Mouse (Mus musculus): Measurements from ENCODE around the gene Tgfb2. TPM values are rescaled to one million over a fixed set of nuclear protein-coding genes. Genes with fewer than 3 reads are reported as not detected.
A peak's percentile ranks its signal among the peaks of the same experiment; 100 is the strongest.

The Tgfb2 gene
- 4.1 and 6.7 TPM in 2 replicates for polyA plus RNA-seq (2016; fragmentation: Nextera tagmentation; extraction: Ambion mirVana)

DNA sequence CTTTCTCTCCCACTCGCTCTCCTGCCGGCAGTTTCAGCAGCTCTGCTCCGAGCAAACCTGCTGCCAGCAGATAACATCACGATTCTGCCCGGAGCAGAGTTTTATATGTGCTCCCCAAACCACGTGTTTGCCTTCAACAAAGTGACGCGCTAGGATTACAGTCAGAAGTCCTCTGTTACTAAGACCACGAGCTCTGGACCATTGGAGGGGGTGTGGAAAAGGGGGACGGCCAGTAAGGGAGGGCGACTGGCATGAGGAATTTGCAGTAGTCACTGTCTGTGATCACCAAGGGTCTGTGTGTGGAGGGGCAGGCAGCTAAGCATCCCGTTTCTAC lies at the start of gene Tgfb2:
Tgfb2 (minus strand) TSS at position 75 of the 334 bp plus-strand sequence.
- Histone ChIP-seq H3K36me3 (no peaks in the 10 kb centered on the region), H3K9ac (peak within 1 kb of the TSS; percentile 41), H3K27ac (no peak within 1 kb of the TSS), H3K4me3 (peak within 1 kb of the TSS; percentile 57), H3K27me3 (replicated peaks) (peaks cover 59% of the 10 kb centered on the region), H3K4me1 (peaks cover 19% of the 10 kb centered on the region), H3K4me2 (peak within 1 kb of the TSS; percentile 72), H3K9me3 (replicated peaks) (no peaks in the 10 kb centered on the region)
- peak; percentile 28; the same call in 1 of the 2 replicates for ATAC-seq
- 3% methylated on average over 12 of the region's 12 CpGs for WGBS (ENCODE audit: insufficient replicate concordance)

DNA sequence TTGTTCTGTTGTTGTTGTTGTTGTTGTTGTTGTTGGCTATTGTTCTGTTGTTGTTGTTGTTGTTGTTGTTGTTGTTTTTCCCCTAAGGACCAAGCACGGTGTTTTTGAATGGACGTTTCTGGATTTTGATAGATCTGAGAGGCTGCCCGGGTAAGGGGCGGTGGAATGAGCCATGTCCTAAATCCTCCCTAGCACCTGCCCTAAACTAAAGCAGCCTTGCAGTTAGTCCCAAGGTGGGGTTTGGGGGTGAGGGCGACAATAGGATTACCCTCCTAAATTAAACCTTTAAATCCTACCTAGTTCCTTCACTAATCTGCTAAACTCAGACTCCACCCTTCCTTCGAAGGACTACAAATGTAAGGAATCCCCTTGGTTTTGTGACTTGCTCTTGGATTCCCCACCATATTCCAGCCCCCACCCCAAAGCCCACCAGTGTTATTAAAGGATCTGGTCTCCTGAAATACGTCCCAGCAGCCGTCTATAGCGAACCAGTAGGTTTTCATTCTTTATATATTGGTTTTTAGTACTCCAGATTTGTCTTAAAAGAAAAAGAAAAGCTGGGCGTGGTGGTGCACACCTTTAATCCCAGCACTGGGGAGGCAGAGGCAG lies 44.0 kb upstream of the Tgfb2 start:
- peak; percentile 68 for ATAC-seq
- 28% methylated on average over 10 of the region's 10 CpGs for WGBS (ENCODE audit: insufficient replicate concordance)
- H3K9ac ChIP-seq = peak overlapping the region; percentile 81

DNA sequence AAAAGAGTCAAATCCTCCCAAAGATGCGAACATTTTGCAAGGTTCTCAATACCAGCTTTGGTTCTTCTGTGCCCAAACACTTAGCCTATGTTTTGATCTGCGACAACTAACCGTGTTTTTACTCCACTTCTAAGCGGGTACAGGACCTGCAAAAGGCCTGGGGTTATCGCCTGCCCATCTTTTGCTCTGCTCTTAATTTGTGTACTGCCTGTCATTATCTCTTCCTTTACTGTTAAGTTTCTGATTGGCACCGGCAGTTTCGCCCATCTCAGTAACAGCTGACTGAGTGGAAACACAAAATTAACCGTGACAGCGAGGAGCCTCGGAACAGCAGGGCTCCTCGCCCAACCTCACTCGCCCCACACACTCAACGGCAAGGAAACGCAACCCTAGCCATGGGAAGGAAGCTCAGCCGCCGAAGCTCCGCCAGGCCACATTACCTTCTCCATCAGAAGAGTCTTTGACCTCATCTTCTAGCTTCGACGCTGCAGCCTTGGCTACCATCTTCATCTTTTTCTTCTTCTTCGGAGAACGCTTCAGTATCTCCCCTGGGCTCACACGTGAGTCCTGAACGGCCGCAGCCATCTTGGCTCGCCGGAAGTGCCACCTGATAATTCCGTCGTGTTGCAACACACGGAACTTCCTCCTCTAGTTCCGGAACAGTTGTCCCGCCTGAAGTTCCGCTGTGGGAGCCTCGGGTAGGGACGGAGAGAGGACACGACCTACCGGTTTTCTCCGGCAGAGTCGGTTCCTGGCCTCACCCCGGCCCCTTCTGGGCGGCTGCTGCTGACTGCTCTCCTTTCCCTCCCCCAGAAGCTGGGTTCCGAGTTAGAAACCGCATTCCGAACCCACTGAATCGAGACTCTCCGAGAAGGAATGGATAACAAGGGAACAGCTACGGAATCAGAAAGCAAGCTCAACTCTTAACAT lies 43.2 kb upstream of the Tgfb2 start, which contains the start of gene Rrp15:
Rrp15 (minus strand) TSS at position 635 of the 930 bp plus-strand sequence.
- peak within 1 kb of the TSS; percentile 79 for H3K4me2 ChIP-seq
- peak; percentile 92 for ATAC-seq
- H3K36me3 ChIP-seq = peaks cover 11% of the 10 kb centered on the region; the same call in 1 of the 2 replicates
- peaks cover 28% of the 10 kb centered on the region for H3K4me1 ChIP-seq
- peak within 1 kb of the TSS; percentile 81 for H3K4me3 ChIP-seq
- H3K27me3 ChIP-seq (replicated peaks) = no peaks in the 10 kb centered on the region
- H3K9me3 ChIP-seq (replicated peaks) = no peaks in the 10 kb centered on the region
- peak within 1 kb of the TSS; percentile 80 for H3K27ac ChIP-seq
- H3K9ac ChIP-seq = peak within 1 kb of the TSS; percentile 81
- WGBS (ENCODE audit: insufficient replicate concordance) = under 1% methylated on average over 46 of the region's 46 CpGs

More for the DNA sequence above, 44.0 kb upstream of the Tgfb2 start:
- Histone ChIP-seq H3K9me3 (replicated peaks) (no peaks in the 10 kb centered on the region), H3K27me3 (replicated peaks) (no peaks in the 10 kb centered on the region), H3K36me3 (peaks cover 11% of the 10 kb centered on the region; the same call in 1 of the 2 replicates), H3K4me1 (peaks cover 28% of the 10 kb centered on the region), H3K4me2 (peak overlapping the region; percentile 79), H3K27ac (peak overlapping the region; percentile 80), H3K4me3 (peak overlapping the region; percentile 81)

DNA sequence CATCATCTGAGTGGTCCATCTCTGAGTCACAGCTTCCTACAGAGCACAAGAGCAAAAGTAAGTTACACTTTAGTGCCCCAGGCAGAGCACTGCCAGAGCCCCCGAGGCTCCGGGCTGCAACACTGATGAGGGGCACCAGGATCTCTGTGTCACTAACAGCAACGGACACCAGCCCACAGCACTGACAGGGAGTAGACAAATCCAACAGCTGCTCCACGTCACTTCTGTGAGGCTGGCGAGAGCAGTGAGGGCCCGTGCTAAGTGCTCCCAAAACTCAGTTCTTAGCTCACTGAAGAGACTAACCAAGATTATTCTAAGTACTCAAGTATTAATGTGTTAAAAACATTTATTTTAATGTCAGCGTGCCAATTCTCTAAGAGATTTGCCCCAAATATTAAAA lies 34.0 kb upstream of the Tgfb2 start:
- Histone ChIP-seq H3K9ac (no peak overlapping the region), H3K27ac (no peak overlapping the region), H3K27me3 (replicated peaks) (no peaks in the 10 kb centered on the region), H3K4me1 (peaks cover 11% of the 10 kb centered on the region), H3K9me3 (replicated peaks) (no peaks in the 10 kb centered on the region), H3K4me2 (no peak overlapping the region), H3K4me3 (no peak overlapping the region), H3K36me3 (peaks cover 50% of the 10 kb centered on the region)
- ATAC-seq = no peak
- 80% methylated on average over 7 of the region's 7 CpGs for WGBS (ENCODE audit: insufficient replicate concordance)

DNA sequence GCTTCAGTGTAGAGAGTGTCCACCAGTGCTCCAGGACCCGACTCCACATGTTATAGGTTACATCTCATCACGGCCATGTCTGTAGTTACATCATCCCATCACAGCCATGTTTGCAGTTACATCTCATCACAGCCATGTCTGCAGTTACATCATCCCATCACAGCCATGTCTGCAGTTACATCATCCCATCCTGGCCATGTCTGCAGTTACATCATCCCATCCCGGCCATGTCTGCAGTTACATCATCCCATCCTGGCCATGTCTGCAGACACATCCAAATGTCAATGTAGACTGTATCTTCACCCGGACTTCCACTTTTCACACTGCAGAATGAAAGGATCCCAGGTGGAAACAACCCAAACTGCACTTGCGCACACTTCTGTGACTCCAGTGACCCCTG lies 29.7 kb upstream of the Tgfb2 start:
- Histone ChIP-seq H3K9ac (no peak overlapping the region), H3K4me3 (no peak overlapping the region), H3K36me3 (peaks cover 70% of the 10 kb centered on the region), H3K4me2 (no peak overlapping the region), H3K4me1 (no peaks in the 10 kb centered on the region), H3K27me3 (replicated peaks) (no peaks in the 10 kb centered on the region), H3K27ac (no peak overlapping the region), H3K9me3 (replicated peaks) (no peaks in the 10 kb centered on the region)
- no peak for ATAC-seq
- WGBS (ENCODE audit: insufficient replicate concordance) = 80% methylated on average over 5 of the region's 5 CpGs

DNA sequence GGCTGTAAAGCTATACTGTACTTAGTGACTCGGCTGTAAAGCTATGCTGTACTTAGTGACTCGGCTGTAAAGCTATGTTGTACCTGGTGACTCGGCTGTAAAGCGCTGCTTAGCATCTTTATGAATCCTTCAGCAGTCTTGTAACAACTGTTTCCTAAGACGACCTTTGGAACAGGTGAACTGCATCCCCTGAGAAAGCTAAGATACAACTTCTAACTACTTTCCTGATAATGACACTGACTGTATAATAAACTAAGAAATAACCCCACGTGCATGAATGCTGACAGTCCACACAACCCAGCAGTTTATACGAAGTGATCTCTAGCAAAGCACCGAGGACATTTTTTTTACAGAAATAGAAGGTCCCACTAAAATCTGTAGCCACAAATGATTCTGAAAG lies 27.3 kb upstream of the Tgfb2 start:
- no peak overlapping the region for H3K4me2 ChIP-seq
- no peaks in the 10 kb centered on the region for H3K27me3 ChIP-seq (replicated peaks)
- H3K9ac ChIP-seq = no peak overlapping the region
- no peak overlapping the region for H3K4me3 ChIP-seq
- no peak overlapping the region for H3K27ac ChIP-seq
- no peaks in the 10 kb centered on the region for H3K9me3 ChIP-seq (replicated peaks)
- 80% methylated on average over 8 of the region's 8 CpGs for WGBS (ENCODE audit: insufficient replicate concordance)
- peaks cover 61% of the 10 kb centered on the region for H3K36me3 ChIP-seq
- H3K4me1 ChIP-seq = peaks cover 3% of the 10 kb centered on the region; the same call in 1 of the 2 replicates
- no peak for ATAC-seq

DNA sequence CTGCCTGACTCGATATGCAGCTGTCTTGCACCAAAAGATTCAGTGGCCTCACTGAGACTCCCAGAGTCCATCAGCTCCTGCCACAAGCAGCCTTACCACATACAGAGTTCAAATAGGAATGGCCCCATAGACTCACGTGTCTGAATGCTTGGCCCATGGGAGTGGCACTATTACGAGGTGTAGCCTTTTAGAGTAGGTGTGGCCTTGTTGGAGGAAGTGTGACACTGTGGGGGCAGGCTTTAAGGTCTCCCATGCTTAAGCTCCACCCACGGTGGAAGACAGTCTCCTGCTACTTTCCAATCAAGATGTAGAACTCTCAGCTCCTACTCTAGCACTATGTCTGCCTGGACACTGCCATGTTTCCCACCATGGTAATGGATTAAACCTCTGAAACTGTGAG lies 23.0 kb upstream of the Tgfb2 start:
- H3K4me3 ChIP-seq = no peak overlapping the region
- no peak overlapping the region for H3K4me2 ChIP-seq
- no peaks in the 10 kb centered on the region for H3K27me3 ChIP-seq (replicated peaks)
- peaks cover 33% of the 10 kb centered on the region for H3K36me3 ChIP-seq
- H3K9me3 ChIP-seq (replicated peaks) = no peaks in the 10 kb centered on the region
- ATAC-seq = peak; percentile 89
- peaks cover 3% of the 10 kb centered on the region; the same call in 1 of the 2 replicates for H3K4me1 ChIP-seq
- 45% methylated on average over 4 of the region's 4 CpGs for WGBS (ENCODE audit: insufficient replicate concordance)
- H3K9ac ChIP-seq = no peak overlapping the region
- H3K27ac ChIP-seq = no peak overlapping the region

DNA sequence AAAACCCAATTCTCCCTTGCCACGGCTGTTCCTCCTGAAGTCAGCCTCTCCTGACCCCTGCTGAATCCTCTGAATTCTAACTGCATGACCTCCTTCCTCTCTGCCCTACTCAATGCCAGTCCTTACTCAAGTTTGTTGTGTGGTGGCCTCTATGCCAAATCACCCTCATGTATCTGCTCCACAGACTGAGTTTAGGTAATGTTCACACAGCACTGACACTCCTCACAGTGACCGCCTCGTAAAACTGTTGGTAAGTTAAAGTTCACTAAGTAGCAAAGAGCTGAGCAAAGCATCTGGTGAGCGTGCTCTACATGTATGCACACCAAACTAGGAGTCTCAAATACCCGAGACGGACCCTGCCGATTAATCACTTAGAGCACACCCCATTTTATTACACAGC lies 20.3 kb upstream of the Tgfb2 start:
- Histone ChIP-seq H3K4me3 (no peak overlapping the region), H3K9me3 (replicated peaks) (no peaks in the 10 kb centered on the region), H3K27me3 (replicated peaks) (no peaks in the 10 kb centered on the region), H3K27ac (no peak overlapping the region), H3K36me3 (peaks cover 29% of the 10 kb centered on the region), H3K4me1 (peaks cover 3% of the 10 kb centered on the region; the same call in 1 of the 2 replicates), H3K4me2 (no peak overlapping the region), H3K9ac (no peak overlapping the region)
- no peak for ATAC-seq
- WGBS (ENCODE audit: insufficient replicate concordance) = 76% methylated on average over 7 of the region's 7 CpGs

DNA sequence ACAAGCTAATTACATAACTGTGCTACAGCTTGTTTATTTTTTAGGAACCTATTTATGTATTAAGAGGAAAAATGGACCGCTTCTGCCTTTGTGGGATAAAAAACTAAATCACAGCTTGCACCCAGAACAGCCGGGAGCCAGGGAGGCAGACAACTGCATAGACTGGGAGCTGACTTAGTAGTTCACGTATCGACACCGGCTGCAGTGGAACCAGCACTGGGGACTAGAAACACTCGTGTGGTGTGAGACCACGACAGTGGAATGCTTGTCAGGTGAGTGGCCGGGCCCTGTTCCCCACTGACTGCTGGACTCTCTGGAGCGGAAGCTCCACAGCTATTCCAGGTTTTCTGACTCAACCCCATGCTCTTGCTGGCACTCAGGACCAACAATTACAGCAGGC lies 16.5 kb upstream of the Tgfb2 start:
- Histone ChIP-seq H3K4me3 (no peak overlapping the region), H3K9ac (no peak overlapping the region), H3K9me3 (replicated peaks) (no peaks in the 10 kb centered on the region), H3K27ac (no peak overlapping the region), H3K4me2 (no peak overlapping the region), H3K27me3 (replicated peaks) (no peaks in the 10 kb centered on the region), H3K4me1 (no peaks in the 10 kb centered on the region), H3K36me3 (peaks cover 53% of the 10 kb centered on the region)
- 78% methylated on average over 9 of the region's 9 CpGs for WGBS (ENCODE audit: insufficient replicate concordance)
- no peak for ATAC-seq

DNA sequence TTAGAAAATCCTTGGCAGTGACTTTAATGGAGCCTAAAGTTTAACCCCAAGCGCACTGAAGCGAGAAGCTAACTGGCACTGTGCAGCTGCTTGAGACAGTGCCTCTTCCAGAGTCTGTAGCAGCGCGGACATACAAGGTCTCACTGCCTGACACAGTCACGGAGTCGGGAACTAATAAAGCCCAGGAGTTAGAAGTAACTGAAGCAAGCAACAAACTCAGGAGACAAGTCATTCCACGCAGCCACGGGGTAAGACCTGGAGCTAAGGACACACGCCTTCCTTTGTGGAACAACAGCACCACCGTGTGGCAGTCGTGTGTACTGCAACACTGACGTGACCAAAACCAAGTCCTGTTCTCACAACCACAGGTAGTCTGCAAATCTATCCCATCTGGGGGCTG lies 16.1 kb upstream of the Tgfb2 start:
- Histone ChIP-seq H3K9ac (no peak overlapping the region), H3K9me3 (replicated peaks) (no peaks in the 10 kb centered on the region), H3K27ac (no peak overlapping the region), H3K36me3 (peaks cover 58% of the 10 kb centered on the region), H3K27me3 (replicated peaks) (no peaks in the 10 kb centered on the region), H3K4me3 (no peak overlapping the region), H3K4me2 (no peak overlapping the region), H3K4me1 (no peaks in the 10 kb centered on the region)
- ATAC-seq = peak; percentile 71
- 43% methylated on average over 12 of the region's 12 CpGs for WGBS (ENCODE audit: insufficient replicate concordance)

DNA sequence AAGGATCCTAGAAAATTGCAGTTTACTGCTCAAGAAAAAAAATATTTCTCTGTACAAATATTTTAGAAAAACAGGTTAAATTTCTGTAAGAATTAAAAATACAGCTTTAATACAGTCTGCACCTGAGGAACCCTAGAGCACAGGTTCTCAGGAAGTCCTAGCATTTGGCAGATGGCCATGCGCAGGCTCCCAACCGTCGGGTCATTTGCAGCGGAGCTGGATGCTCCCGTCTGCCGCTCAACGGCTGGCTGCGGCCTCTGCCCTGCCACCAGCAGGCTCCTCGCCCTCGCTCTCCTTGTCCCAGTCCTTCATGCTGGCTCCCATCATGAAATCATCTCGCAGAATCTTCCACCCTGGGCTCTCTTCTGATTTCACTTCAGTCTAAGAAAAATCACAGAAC lies 15.4 kb upstream of the Tgfb2 start:
- Histone ChIP-seq H3K9ac (no peak overlapping the region), H3K27ac (no peak overlapping the region), H3K9me3 (replicated peaks) (no peaks in the 10 kb centered on the region), H3K27me3 (replicated peaks) (no peaks in the 10 kb centered on the region), H3K4me3 (no peak overlapping the region), H3K4me1 (no peaks in the 10 kb centered on the region), H3K4me2 (no peak overlapping the region), H3K36me3 (peaks cover 64% of the 10 kb centered on the region)
- WGBS (ENCODE audit: insufficient replicate concordance) = 90% methylated on average over 11 of the region's 11 CpGs
- ATAC-seq = no peak

DNA sequence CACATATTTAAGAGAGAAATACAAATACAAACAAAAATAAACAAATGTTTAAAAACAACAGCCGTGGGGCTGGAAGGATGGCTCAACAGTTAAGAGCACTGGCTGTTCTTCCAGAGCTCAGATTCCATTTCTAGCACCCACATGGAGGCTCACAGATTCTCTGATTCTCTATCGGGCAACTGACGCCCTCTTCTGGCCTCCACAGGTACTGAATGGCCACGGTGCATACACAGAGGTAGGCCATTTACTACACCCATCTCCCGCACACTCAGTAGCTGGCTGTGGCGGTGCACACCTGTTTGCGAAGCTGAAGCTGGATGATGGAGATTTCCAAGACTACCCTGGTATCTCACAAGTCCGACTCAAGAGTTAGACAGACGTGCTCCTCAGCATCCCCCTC lies 13.9 kb upstream of the Tgfb2 start:
- H3K4me1 ChIP-seq = no peaks in the 10 kb centered on the region
- H3K9me3 ChIP-seq (replicated peaks) = no peaks in the 10 kb centered on the region
- no peak overlapping the region for H3K4me2 ChIP-seq
- no peak overlapping the region for H3K4me3 ChIP-seq
- ATAC-seq = no peak
- no peak overlapping the region for H3K27ac ChIP-seq
- H3K36me3 ChIP-seq = peaks cover 59% of the 10 kb centered on the region
- 76% methylated on average over 9 of the region's 9 CpGs for WGBS (ENCODE audit: insufficient replicate concordance)
- H3K9ac ChIP-seq = no peak overlapping the region
- no peaks in the 10 kb centered on the region for H3K27me3 ChIP-seq (replicated peaks)

Measured in liver, embryonic 12.5 days (tissue).